Mouse (Mus musculus) midbrain, embryonic 16.5 days (tissue): ENCODE measurements around the gene Lancl1. TPM values are rescaled to one million over a fixed set of nuclear protein-coding genes. Genes with fewer than 3 reads are reported as not detected.

Source experiments
- ATAC-seq: fragments of 200-750 bp; cut with Nextera tagmentation; 2 replicates; pipeline ENCODE4 v1.8.0; 2017; ENCODE audit warnings: moderate TSS enrichment
- H3K27ac ChIP-seq: fragments of 300-500 bp; sonication (generic); 2 replicates; pipeline ENCODE4 v1.5.1; 2014; ENCODE audit warnings: mild to moderate bottlenecking, low read length, mixed read lengths
- H3K27me3 ChIP-seq: fragments of 300-500 bp; sonication (generic); 2 replicates; pipeline ENCODE4 v1.6.1; 2014; ENCODE audit warnings: low read depth, low read length, mixed read lengths; ENCODE audit not compliant: control insufficient read depth, insufficient read depth
- H3K36me3 ChIP-seq: fragments of 300-500 bp; sonication (generic); 2 replicates; pipeline ENCODE4 v1.6.1; 2014; ENCODE audit warnings: mild to moderate bottlenecking, low read length, moderate library complexity, mixed read lengths; ENCODE audit not compliant: control insufficient read depth, insufficient read depth
- H3K4me1 ChIP-seq: fragments of 300-500 bp; sonication (generic); 2 replicates; pipeline ENCODE4 v1.6.1; 2014; ENCODE audit warnings: mild to moderate bottlenecking, low read length, mixed read lengths; ENCODE audit not compliant: control insufficient read depth, insufficient read depth
- H3K4me2 ChIP-seq: fragments of 300-500 bp; sonication (generic); 2 replicates; pipeline ENCODE4 v1.6.1; 2014; ENCODE audit warnings: mild to moderate bottlenecking, low read length, mixed read lengths
- H3K4me3 ChIP-seq: fragments of 300-500 bp; sonication (generic); 2 replicates; pipeline ENCODE4 v1.5.1; 2014; ENCODE audit warnings: low read depth, mild to moderate bottlenecking, low read length, moderate library complexity, mixed read lengths
- H3K9ac ChIP-seq: fragments of 300-500 bp; sonication (generic); 2 replicates; pipeline ENCODE4 v1.6.1; 2014; ENCODE audit warnings: low read depth, low read length, mixed read lengths
- H3K9me3 ChIP-seq: fragments of 300-500 bp; sonication (generic); replicated peaks from 2 replicates; pipeline ENCODE4 v1.6.1; 2014; ENCODE audit warnings: mild to moderate bottlenecking, low read length, mixed read lengths; ENCODE audit not compliant: control insufficient read depth, poor library complexity, severe bottlenecking
- WGBS: fragments of 180-500 bp; shearing (Covaris S2); extraction: QIAGEN DNeasy Blood & Tissue Kit; methylation state at CpG from one replicate; pipeline ENCODE4 v1.1.7; 2014; 5-methylcytosine and 5-hydroxymethylcytosine counted together
- polyA plus RNA-seq: library from polyadenylated mRNA; unstranded; fragments of >200 nt; fragmentation: Nextera tagmentation; extraction: Ambion mirVana; gene quantifications from 2 replicates; pipeline ENCODE4 v1.2.1, GENCODE M21; 2015

Lancl1 gene
- polyA plus RNA-seq, 1 experiment from 2014 or later = 172 TPM

DNA sequence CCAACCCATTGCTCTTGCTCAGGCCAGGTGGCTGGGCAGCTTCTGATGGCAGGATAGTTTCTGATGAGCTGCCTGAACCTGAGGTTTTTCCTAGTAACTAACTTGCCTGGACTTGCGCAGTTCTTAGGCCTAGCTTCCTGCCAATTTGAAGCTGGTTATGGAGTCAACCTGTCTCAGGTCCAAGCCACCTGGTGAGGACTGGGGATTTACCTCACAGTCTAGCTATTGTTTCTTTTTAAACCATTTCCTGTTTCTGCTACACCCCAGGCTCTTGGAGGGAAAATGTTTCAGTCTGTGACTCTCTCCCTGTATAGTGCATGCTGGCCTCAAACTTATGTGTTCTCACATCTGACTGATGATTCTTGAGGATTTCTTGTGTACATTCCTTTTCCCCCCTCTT, 58.5 kb downstream of the Lancl1 start:
- Histone ChIP-seq H3K4me3 (no peak overlapping the region), H3K9me3 (no peaks in the 10 kb centered on the region), H3K4me2 (no peak overlapping the region), H3K27ac (no peak overlapping the region), H3K27me3 (no peaks in the 10 kb centered on the region), H3K9ac (no peak overlapping the region), H3K36me3 (no peaks in the 10 kb centered on the region), H3K4me1 (no peaks in the 10 kb centered on the region)
- WGBS = 100% methylated on average over 1 of the region's 1 CpGs
- ATAC-seq = no peak

DNA sequence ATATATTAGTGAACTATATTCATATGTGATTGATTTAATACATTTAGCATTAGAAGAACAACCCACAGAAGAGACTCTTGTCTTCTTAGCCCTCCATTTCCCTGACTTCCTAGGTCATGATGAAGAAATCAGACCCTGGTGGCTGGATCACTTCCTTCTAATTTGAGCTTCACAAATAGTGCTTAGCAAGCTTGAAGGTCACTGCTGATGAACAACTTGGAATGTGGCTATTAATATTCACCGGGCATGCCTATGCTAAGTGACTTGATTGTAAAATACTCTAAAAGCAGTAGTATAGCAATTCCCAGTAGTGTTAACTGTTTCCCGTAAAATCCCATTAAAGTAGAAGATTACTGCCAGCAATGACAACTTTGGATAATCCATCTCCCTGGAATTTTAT, 63.2 kb downstream of the Lancl1 start:
- WGBS = 72% methylated on average over 2 of the region's 2 CpGs

DNA sequence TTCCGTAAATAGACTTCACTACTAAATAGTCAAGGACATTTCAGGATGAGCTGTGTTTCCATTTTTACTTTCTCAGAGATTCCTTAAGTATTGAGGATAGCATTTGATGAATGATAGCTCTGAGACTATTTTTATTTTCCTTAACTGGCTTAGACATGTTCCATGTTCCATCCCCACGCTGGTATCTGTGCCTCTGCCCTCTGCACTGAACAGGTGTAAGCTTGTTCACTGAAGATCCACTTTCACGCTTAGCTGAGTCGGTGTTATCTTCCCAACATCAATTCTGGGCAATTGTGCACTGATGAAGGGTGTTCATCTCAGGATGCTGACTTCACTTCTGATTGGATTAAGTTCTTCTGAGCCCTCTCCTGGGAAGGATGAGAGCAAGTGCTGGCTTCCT, 73.8 kb downstream of the Lancl1 start:
- Histone ChIP-seq H3K9me3 (no peaks in the 10 kb centered on the region), H3K4me3 (no peak overlapping the region), H3K27me3 (no peaks in the 10 kb centered on the region), H3K4me1 (no peaks in the 10 kb centered on the region), H3K36me3 (no peaks in the 10 kb centered on the region), H3K9ac (no peak overlapping the region), H3K4me2 (no peak overlapping the region), H3K27ac (no peak overlapping the region)
- 83% methylated on average over 4 of the region's 4 CpGs for WGBS
- ATAC-seq = no peak

More for the DNA sequence above, 63.2 kb downstream of the Lancl1 start:
- H3K4me3 ChIP-seq = no peak overlapping the region
- H3K9ac ChIP-seq = no peak overlapping the region
- no peaks in the 10 kb centered on the region for H3K4me1 ChIP-seq
- H3K9me3 ChIP-seq = no peaks in the 10 kb centered on the region
- no peak for ATAC-seq
- H3K4me2 ChIP-seq = no peak overlapping the region
- no peaks in the 10 kb centered on the region for H3K36me3 ChIP-seq
- H3K27ac ChIP-seq = no peak overlapping the region
- no peaks in the 10 kb centered on the region for H3K27me3 ChIP-seq

DNA sequence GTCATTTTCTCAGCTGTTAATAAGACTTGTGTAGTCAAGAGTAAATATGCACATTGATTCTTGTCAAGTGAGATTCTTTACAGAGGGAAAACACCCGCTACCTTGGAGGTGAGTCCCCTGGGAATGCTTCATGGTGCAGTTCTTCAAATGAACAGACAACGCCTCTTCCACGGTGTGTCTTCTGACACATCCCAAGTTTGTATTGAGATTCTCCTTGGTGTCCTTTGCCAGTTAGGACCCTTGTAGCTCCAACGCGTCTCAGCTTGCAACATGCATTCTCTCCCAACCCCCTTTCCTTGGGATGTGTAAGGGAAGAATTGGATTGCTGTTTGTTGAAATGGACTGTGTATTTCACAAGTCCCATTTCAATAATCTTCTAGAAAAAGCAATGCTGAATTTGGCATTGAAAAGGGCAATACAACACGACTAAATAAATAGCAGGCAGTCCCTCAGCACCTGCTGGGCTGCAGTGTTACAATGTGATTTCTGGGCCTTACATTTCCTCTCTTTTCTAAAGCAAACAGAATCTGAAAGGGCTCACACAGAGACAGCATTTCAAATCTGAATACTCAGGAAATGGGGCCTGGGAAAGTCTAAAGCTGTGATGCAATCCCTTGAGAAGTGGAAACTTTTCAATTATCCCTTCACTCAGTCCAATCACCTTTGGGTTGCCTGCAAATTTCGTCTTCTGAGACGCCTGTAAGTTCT, 78.0 kb downstream of the Lancl1 start:
- no peaks in the 10 kb centered on the region for H3K4me1 ChIP-seq
- ATAC-seq = no peak
- H3K9ac ChIP-seq = no peak overlapping the region

DNA sequence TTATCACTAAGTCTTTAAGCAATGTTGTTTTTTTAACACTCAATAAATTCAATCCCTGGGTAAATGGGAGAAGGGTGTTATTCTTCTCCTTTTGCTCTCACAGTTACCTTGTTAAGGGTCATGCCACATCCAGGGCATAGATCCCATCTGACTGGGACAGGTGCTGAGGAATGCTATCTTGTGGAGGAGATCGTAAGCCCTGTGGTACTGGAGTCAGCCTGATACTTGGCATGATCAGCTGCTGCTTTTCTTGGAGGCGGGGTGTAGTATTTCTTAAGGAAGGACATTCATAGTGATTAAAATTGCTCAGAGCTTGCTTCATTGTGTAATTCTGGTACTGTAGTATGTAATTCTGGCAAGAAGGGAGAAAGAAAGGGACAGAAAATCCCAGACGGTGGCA, 81.3 kb downstream of the Lancl1 start:
- WGBS = 91% methylated on average over 3 of the region's 3 CpGs
- Histone ChIP-seq H3K4me1 (no peaks in the 10 kb centered on the region), H3K9ac (no peak overlapping the region), H3K27me3 (no peaks in the 10 kb centered on the region), H3K9me3 (no peaks in the 10 kb centered on the region; the same call in 1 of the 2 replicates), H3K36me3 (no peaks in the 10 kb centered on the region), H3K27ac (no peak overlapping the region), H3K4me3 (no peak overlapping the region), H3K4me2 (no peak overlapping the region)
- no peak for ATAC-seq

More for the DNA sequence above, 78.0 kb downstream of the Lancl1 start:
- 42% methylated on average over 8 of the region's 8 CpGs for WGBS
- no peak overlapping the region for H3K27ac ChIP-seq
- no peak overlapping the region for H3K4me2 ChIP-seq
- no peaks in the 10 kb centered on the region for H3K36me3 ChIP-seq
- H3K4me3 ChIP-seq = no peak overlapping the region
- no peaks in the 10 kb centered on the region for H3K27me3 ChIP-seq
- H3K9me3 ChIP-seq = no peaks in the 10 kb centered on the region; the same call in 1 of the 2 replicates

DNA sequence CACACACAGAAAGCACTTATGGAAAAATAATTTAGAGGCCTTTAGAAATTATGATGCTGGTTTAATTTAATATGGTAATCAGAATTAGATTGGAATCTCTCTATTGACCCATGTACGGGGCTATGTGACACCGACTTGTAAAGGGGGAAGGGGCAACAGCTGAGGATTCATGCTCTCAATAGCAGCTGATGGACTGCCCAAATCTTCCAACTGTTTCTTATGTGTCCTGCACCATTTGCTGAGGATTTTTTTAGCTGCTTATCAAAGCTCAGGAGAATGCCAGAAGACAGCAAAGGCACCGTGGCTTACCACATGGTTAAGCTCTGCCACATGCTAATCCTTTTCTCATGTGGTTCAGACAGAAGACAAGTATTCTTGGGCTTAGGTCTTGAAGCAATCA, 87.6 kb downstream of the Lancl1 start:
- WGBS = 81% methylated on average over 3 of the region's 3 CpGs
- Histone ChIP-seq H3K4me2 (no peak overlapping the region), H3K36me3 (no peaks in the 10 kb centered on the region), H3K9me3 (no peaks in the 10 kb centered on the region; the same call in 1 of the 2 replicates), H3K9ac (no peak overlapping the region), H3K27ac (no peak overlapping the region), H3K27me3 (no peaks in the 10 kb centered on the region), H3K4me1 (no peaks in the 10 kb centered on the region), H3K4me3 (no peak overlapping the region)
- no peak for ATAC-seq

Other genes starting within 250 kb of the Lancl1 start
- gene Kansl1l, start 221.3 kb downstream of the Lancl1 start, polyA plus RNA-seq = 9.4 and 10.7 TPM in 2 replicates
- gene Acadl, start 175.6 kb downstream of the Lancl1 start, polyA plus RNA-seq = 36.3 and 42.7 TPM in 2 replicates
- gene Myl1, start 93.5 kb downstream of the Lancl1 start, polyA plus RNA-seq = 0.63 and 1.0 TPM in 2 replicates
- gene Cps1, start 84.2 kb upstream of the Lancl1 start, polyA plus RNA-seq = 0.24 and 0.34 TPM in 2 replicates